Mouse (Mus musculus) left cerebral cortex, adult 11 months (tissue): ENCODE measurements at regions not wholly inside any gene's neighbourhood (a gene's known extent, or its start where the extent isn't known, plus 50 kb on each side); places are given as distances from the start of the nearest gene placed in this dataset.
A peak's percentile ranks its signal among the peaks of the same experiment; 100 is the strongest.
"Not testable (repeated sequence)": the region's sequence is repeated elsewhere in the genome, so short reads cannot be mapped to it uniquely, and the experiment has no call there.

Experiments used
- DNase-seq: peaks from one replicate; pipeline ENCODE4 v3.0.0; 2022; ENCODE audit warnings: low spot score

GRCm38 (mm10) chr6:4149663-4150062, 62.9 kb upstream of the Bet1 start:
- no peak for DNase-seq

- no peak for DNase-seq
Measured at GRCm38 (mm10) chr6:4158293-4158692, 71.5 kb upstream of the Bet1 start.

GRCm38 (mm10) chr6:4163733-4164132, 77.0 kb upstream of the Bet1 start:
- DNase-seq = no peak

GRCm38 (mm10) chr6:4167112-4167511, 80.3 kb upstream of the Bet1 start:
- no peak for DNase-seq

- no peak for DNase-seq
Measured at GRCm38 (mm10) chr6:4167757-4168156, 81.0 kb upstream of the Bet1 start.

GRCm38 (mm10) chr6:4171561-4171960, 84.8 kb upstream of the Bet1 start:
- DNase-seq = peak; percentile 6

GRCm38 (mm10) chr6:4187683-4188082, 100.9 kb upstream of the Bet1 start:
- no peak for DNase-seq

GRCm38 (mm10) chr6:4190976-4191375, 104.2 kb upstream of the Bet1 start:
- DNase-seq = not testable (repeated sequence)

- no peak for DNase-seq
Measured at GRCm38 (mm10) chr6:4193286-4193685, 106.5 kb upstream of the Bet1 start.

GRCm38 (mm10) chr6:4201176-4201575, 114.4 kb upstream of the Bet1 start:
- DNase-seq = no peak

GRCm38 (mm10) chr6:4205681-4206080, 118.9 kb upstream of the Bet1 start:
- no peak for DNase-seq

GRCm38 (mm10) chr6:4245265-4246112, 158.7 kb upstream of the Bet1 start:
- no peak for DNase-seq

GRCm38 (mm10) chr6:4246113-4246419, 159.3 kb upstream of the Bet1 start:
- no peak for DNase-seq

- DNase-seq = no peak
Measured at GRCm38 (mm10) chr6:4276607-4277006, 189.8 kb upstream of the Bet1 start.

- DNase-seq = no peak
Measured at GRCm38 (mm10) chr6:4277245-4277890, 190.6 kb upstream of the Bet1 start.

GRCm38 (mm10) chr6:4291380-4291779, 204.6 kb upstream of the Bet1 start:
- DNase-seq = peak; percentile 7

- not testable (repeated sequence) for DNase-seq
Measured at GRCm38 (mm10) chr6:4303410-4303809, 201.2 kb upstream of the Col1a2 start.

GRCm38 (mm10) chr6:4349953-4350352, 154.7 kb upstream of the Col1a2 start:
- no peak for DNase-seq

- no peak for DNase-seq
Measured at GRCm38 (mm10) chr6:4362220-4362619, 142.4 kb upstream of the Col1a2 start.

GRCm38 (mm10) chr6:4375465-4376037, 129.1 kb upstream of the Col1a2 start:
- no peak for DNase-seq

- no peak for DNase-seq
Measured at GRCm38 (mm10) chr6:4396808-4397207, 107.8 kb upstream of the Col1a2 start.

GRCm38 (mm10) chr6:4397695-4398598, 106.7 kb upstream of the Col1a2 start:
- peak; percentile 48 for DNase-seq
